Mouse (Mus musculus): ENCODE data around the gene Pdk4.

GRCm38 (mm10) chr6:5444331-5444898 is 51.7 kb downstream of the Pdk4 start:
- TF ChIP-seq CTCF (IDR thresholded peaks at IDR 0.05; ENCODE audit: extremely low read depth, insufficient read length, insufficient replicate concordance, low read depth, low read length) (no peak), POLR2A (IDR thresholded peaks at IDR 0.05; ENCODE audit: low read depth, low read length) (no peak)
